Mouse (Mus musculus) liver, adult 2 months (tissue): ENCODE measurements around the gene Irf2bp2. TPM values are rescaled to one million over a fixed set of nuclear protein-coding genes. Genes with fewer than 3 reads are reported as not detected.

ENCODE experiments used
- DNase-seq: peaks from one replicate; pipeline ENCODE4 v3.0.0-alpha.2; 2011; ENCODE audit warnings: low read depth, low spot score; ENCODE audit errors: extremely low read depth
- H3K27ac ChIP-seq: fragments of 200-500 bp; replicated peaks from 2 replicates; pipeline ENCODE4 v1.5.1; 2012; ENCODE audit warnings: low read depth, mild to moderate bottlenecking, control low read depth, inconsistent platforms, low read length; ENCODE audit not compliant: insufficient read depth
- H3K27me3 ChIP-seq: fragments of 200-500 bp; 2 replicates; pipeline ENCODE4 v1.6.1; 2012; ENCODE audit warnings: mild to moderate bottlenecking, moderate library complexity, low read length, inconsistent platforms; ENCODE audit not compliant: control insufficient read depth, insufficient read depth
- H3K36me3 ChIP-seq: fragments of 200-500 bp; 2 replicates; pipeline ENCODE4 v1.6.1; 2012; ENCODE audit warnings: low read length, inconsistent platforms; ENCODE audit not compliant: control insufficient read depth, insufficient read depth
- H3K4me1 ChIP-seq: fragments of 200-500 bp; 2 replicates; pipeline ENCODE4 v1.6.1; 2011; ENCODE audit warnings: low read length; ENCODE audit not compliant: control insufficient read depth, insufficient read depth
- H3K4me3 ChIP-seq: fragments of 200-500 bp; 2 replicates; pipeline ENCODE4 v1.5.1; 2011; ENCODE audit warnings: low read depth, mild to moderate bottlenecking, control low read depth, low read length, moderate library complexity; ENCODE audit not compliant: insufficient read depth
- H3K79me2 ChIP-seq: fragments of 200-500 bp; 2 replicates; pipeline ENCODE4 v1.6.1; 2012; ENCODE audit warnings: inconsistent platforms, mild to moderate bottlenecking, low read length, moderate library complexity; ENCODE audit not compliant: control insufficient read depth, insufficient read depth
- H3K9ac ChIP-seq: fragments of 200-500 bp; 2 replicates; pipeline ENCODE4 v1.6.1; 2012; ENCODE audit warnings: low read depth, mild to moderate bottlenecking, control low read depth, inconsistent platforms, low read length
- CTCF ChIP-seq: fragments of 200-500 bp; IDR thresholded peaks from 2 replicates; pipeline ENCODE4 v1.5.1; 2011; ENCODE audit warnings: low read depth, low read length, control low read depth
- POLR2A ChIP-seq: fragments of 200-500 bp; IDR thresholded peaks from 2 replicates; pipeline ENCODE4 v1.6.1; 2011; ENCODE audit warnings: low read length, control low read depth; ENCODE audit not compliant: insufficient read depth; ENCODE audit errors: extremely low read depth
- WGBS: fragments of 180-500 bp; shearing (Covaris S2); methylation state at CpG from one replicate; pipeline ENCODE4 v1.1.7; 2018; 5-methylcytosine and 5-hydroxymethylcytosine counted together
- polyA plus RNA-seq: library from polyadenylated mRNA; depleted of rRNA; stranded (reverse); fragments of >200 nt; gene quantifications from 2 replicates; pipeline ENCODE4 v1.2.3, GENCODE M21; 2012
- total RNA-seq: library from RNA; depleted of rRNA; stranded (reverse); fragments of >200 nt; gene quantifications from 2 replicates; pipeline ENCODE4 v1.2.3, GENCODE M21; 2014

The Irf2bp2 gene
- total and polyA plus RNA-seq, 2 experiments: 20.3 to 26.3 TPM

- Histone ChIP-seq H3K9ac (no peak overlapping the region), H3K27me3 (no peaks in the 10 kb centered on the region), H3K4me3 (no peak overlapping the region), H3K27ac (no peak overlapping the region), H3K4me1 (peaks cover 5% of the 10 kb centered on the region; the same call in 1 of the 2 replicates), H3K79me2 (no peaks in the 10 kb centered on the region), H3K36me3 (no peaks in the 10 kb centered on the region)
- WGBS: 74% methylated on average over 15 of the region's 15 CpGs
- no peak for TF ChIP-seq POLR2A
- no peak for TF ChIP-seq CTCF
- no peak for DNase-seq
Measured at GRCm38 (mm10) chr8:126571065-126571660, 22.6 kb downstream of the Irf2bp2 start.

GRCm38 (mm10) chr8:126570521-126571040 is 23.2 kb downstream of the Irf2bp2 start:
- no peaks in the 10 kb centered on the region for H3K79me2 ChIP-seq
- no peak overlapping the region for H3K9ac ChIP-seq
- peaks cover 5% of the 10 kb centered on the region; the same call in 1 of the 2 replicates for H3K4me1 ChIP-seq
- 82% methylated on average over 9 of the region's 9 CpGs for WGBS
- H3K27me3 ChIP-seq: no peaks in the 10 kb centered on the region
- no peak for TF ChIP-seq CTCF
- TF ChIP-seq POLR2A: no peak
- H3K4me3 ChIP-seq: no peak overlapping the region
- no peak overlapping the region for H3K27ac ChIP-seq
- no peaks in the 10 kb centered on the region for H3K36me3 ChIP-seq
- DNase-seq: no peak

DNA sequence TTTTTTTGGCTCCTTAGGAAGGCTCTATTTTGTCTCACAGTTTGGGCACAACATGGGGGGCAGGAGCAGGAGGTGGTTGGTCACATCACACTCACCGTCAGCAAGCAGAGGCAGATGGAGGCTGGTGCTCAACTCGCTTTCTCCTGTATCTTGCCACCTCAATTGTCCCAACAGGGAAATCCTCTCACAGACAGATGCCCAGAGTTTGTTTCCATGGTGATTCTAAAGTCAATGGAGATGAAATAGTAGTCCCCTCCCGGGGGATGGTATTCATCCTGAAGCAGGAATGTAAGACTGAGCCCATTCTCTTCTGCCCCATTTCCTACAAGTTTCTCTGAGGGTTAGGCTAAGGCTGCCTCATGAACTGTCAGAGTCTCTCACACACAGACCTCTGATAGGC is 23.7 kb downstream of the Irf2bp2 start:
- TF ChIP-seq CTCF (no peak), POLR2A (no peak)
- 93% methylated on average over 3 of the region's 3 CpGs for WGBS
- Histone ChIP-seq H3K36me3 (no peaks in the 10 kb centered on the region), H3K9ac (no peak overlapping the region), H3K27me3 (no peaks in the 10 kb centered on the region), H3K4me1 (peaks cover 5% of the 10 kb centered on the region; the same call in 1 of the 2 replicates), H3K4me3 (no peak overlapping the region), H3K27ac (no peak overlapping the region), H3K79me2 (no peaks in the 10 kb centered on the region)
- no peak for DNase-seq

GRCm38 (mm10) chr8:126569638-126570037 is 24.1 kb downstream of the Irf2bp2 start:
- Histone ChIP-seq H3K36me3 (no peaks in the 10 kb centered on the region), H3K4me1 (peaks cover 5% of the 10 kb centered on the region; the same call in 1 of the 2 replicates), H3K9ac (no peak overlapping the region), H3K27me3 (no peaks in the 10 kb centered on the region), H3K79me2 (no peaks in the 10 kb centered on the region), H3K27ac (no peak overlapping the region), H3K4me3 (no peak overlapping the region)
- TF ChIP-seq CTCF (no peak), POLR2A (no peak)
- DNase-seq: no peak
- 92% methylated on average over 1 of the region's 1 CpGs for WGBS

- Histone ChIP-seq H3K4me3 (no peak overlapping the region), H3K27ac (no peak overlapping the region), H3K27me3 (no peaks in the 10 kb centered on the region), H3K4me1 (no peaks in the 10 kb centered on the region), H3K79me2 (no peaks in the 10 kb centered on the region), H3K9ac (no peak overlapping the region), H3K36me3 (no peaks in the 10 kb centered on the region)
- no peak for DNase-seq
- TF ChIP-seq POLR2A (no peak), CTCF (no peak)
- WGBS: 77% methylated on average over 2 of the region's 2 CpGs
Measured at GRCm38 (mm10) chr8:126567674-126568073, 26.1 kb downstream of the Irf2bp2 start.

DNA sequence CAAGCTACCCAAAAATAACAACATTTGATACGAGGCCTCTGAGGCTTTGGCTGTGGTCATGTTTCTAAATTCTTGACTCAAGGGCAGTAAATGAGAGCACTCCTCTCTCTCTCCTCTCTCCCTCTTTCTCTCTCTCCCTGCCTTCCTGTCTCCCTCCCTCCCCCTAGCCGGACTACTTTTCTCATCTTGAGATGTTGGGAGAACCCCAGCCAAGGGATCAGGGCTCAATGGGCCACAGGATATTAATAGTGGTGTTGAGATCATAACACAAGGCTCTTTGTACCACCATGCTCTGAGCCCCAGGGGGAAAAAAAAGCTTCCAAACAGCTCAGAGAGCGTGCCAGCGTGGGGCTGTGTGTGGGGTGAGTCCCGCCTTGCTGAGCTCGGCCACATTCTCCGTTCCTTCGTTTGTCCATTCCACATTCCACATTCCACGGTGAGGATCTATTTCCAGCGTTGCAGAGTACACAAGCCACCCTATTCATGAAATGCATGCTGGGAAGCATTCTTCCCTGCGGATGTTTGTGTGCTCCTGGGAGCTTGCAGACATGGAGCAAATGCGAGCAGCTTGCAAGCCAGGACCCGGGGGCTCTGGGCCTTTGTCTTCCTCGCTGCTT is 27.2 kb downstream of the Irf2bp2 start:
- H3K27me3 ChIP-seq: no peaks in the 10 kb centered on the region
- H3K4me1 ChIP-seq: no peaks in the 10 kb centered on the region
- no peaks in the 10 kb centered on the region for H3K79me2 ChIP-seq
- DNase-seq: no peak
- H3K36me3 ChIP-seq: no peaks in the 10 kb centered on the region
- H3K27ac ChIP-seq: peak overlapping the region; percentile 12; the same call in 1 of the 2 replicates
- no peak overlapping the region for H3K4me3 ChIP-seq
- TF ChIP-seq POLR2A: no peak
- TF ChIP-seq CTCF: no peak
- no peak overlapping the region for H3K9ac ChIP-seq
- WGBS: 45% methylated on average over 14 of the region's 14 CpGs
